ENCODE assay signal across 22 mouse cellular contexts in genomic region chr9:33407517-33407916, GRCm38 (mm10).
"Had no signal": no experiment of that assay in that cellular context is flagged by ENCODE, and none has a peak within 500 bp of the region (broad histone marks: within the 10 kb centered on the region; RNA-seq: fewer than 3 reads in every experiment).

No protein-coding gene starts in this region.

- ATAC-seq: forebrain, embryonic 13.5 days; forebrain, embryonic 14.5 days; forebrain, embryonic 15.5 days; forebrain, embryonic 16.5 days; forebrain, postnatal 0 days had no signal

- H3K27me3 ChIP-seq: embryonic facial prominence, embryonic 12.5 days; embryonic facial prominence, embryonic 13.5 days; embryonic facial prominence, embryonic 15.5 days; forebrain, embryonic 12.5 days; forebrain, embryonic 13.5 days; forebrain, embryonic 15.5 days had no signal

- DNase-seq: cerebellum, postnatal 10 days; cerebellum, postnatal 14 days; cerebellum, postnatal 25 days; cerebellum, postnatal 36 days; embryo, embryonic 11 days; forebrain, postnatal 0 days; gastrocnemius, adult 2 months; gastrocnemius, postnatal 10 days; gastrocnemius, postnatal 14 days; gastrocnemius, postnatal 25 days; gastrocnemius, postnatal 36 days; heart, adult 11 months; heart, adult 18-20 months; heart, adult 2 months had no signal
